Mouse (Mus musculus) ovary, adult 10 weeks (tissue): ENCODE data around the gene Rbm31y. TPM values are rescaled to one million over a fixed set of nuclear protein-coding genes. Genes with fewer than 3 reads are reported as not detected.

ENCODE experiments used
- polyA plus RNA-seq: library from polyadenylated mRNA; stranded (reverse); fragments of 350-450 nt; fragmentation: Illumina TruSeq; extraction: RNeasy Lipid Tissue Mini Kit (QIAGEN cat#74804); gene quantifications from one replicate; pipeline ENCODE4 v1.2.3, GENCODE M21; 2014

The Rbm31y gene
- polyA plus RNA-seq: not detected

DNA sequence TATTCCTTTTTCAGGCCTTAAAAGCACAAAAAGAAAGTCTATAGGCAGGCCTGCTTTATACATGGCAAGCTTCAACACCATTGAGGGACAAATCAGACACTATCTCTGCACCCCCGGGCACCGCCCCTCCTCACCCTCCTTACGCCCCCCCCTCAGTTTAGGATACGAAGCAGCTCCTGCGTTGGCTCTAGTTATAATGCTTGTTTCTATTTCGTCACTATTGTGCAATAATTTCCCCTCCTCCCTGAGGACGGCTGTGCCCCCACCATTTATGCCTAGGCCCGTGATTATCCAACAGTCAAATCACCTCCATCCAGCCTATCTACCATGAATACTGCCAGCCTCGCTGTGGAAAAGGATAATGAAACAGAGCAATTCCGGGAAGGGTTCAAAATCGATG is at the start of gene Rbm31y:
Rbm31y (plus strand) TSS at position 301 of the 400 bp plus-strand sequence.

